8 mouse cellular contexts compared by ENCODE assay signal in the genomic region with DNA sequence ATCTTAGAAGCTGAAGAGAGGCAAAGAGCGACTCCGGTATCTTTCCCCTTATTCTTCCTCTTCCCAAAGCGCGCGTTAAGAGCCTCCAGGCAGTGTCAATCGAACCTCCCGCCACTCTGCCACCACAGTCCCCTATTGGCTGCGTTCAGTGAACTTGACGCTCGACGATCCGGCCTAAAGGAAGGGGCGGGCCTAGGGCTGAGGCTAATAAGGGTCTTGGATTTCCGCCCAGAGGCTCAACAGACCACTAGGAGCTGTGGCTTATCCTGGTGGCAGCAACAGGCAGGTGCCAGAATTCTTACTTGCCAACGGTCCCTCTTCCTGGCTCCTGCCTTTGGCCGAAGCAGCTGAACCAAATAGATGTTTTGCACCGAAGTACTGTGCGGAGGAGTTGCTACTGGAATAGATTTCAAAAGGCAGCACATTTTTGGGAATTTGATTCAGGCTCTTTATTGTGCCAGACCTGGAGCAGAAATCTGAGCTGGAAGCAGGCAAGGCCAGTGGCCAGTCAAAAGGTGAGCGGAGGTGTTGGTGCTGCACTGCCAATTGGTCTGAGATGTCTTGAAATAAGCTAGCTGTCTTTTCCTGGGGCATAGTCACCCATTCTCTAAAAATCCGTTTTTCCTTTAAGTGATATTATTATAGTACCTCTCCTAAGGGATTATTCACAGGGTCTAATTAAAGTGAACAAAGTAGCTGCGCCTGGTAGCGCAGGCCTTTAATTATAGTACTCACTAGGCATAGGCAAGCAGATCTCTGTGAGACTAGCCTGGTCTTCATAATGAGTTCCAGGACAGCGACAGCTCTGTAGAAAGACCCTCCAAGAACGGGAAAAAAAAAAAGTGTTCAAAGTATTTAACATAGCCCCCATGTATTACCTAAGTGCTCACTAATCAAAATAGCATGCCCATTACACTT. TPM values are rescaled to one million over a fixed set of nuclear protein-coding genes. Genes with fewer than 3 reads are reported as not detected.
DNase-seq lines count a peak whose midpoint lies in the region; ATAC-seq lines count a peak whose summit lies in the region.

Rad54l (minus strand) TSS at position 89 of the 918 bp plus-strand sequence.
Pomgnt1 (plus strand) TSS at position 239 of the 918 bp plus-strand sequence.

- ATAC-seq in hindbrain, embryonic 13.5 days (ENCODE audit: low FRiP score) = peak; percentile 98

- peaks cover 20% of the 10 kb centered on the region for H3K4me1 ChIP-seq in hindbrain, embryonic 13.5 days (replicated peaks)

- H3K27me3 ChIP-seq in hindbrain, embryonic 13.5 days = no peaks in the 10 kb centered on the region

- 7% methylated on average over 24 of the region's 24 CpGs for WGBS in hindbrain, embryonic 13.5 days

- peak within 1 kb of the TSS; percentile 74 for H3K9ac ChIP-seq in hindbrain, embryonic 13.5 days

- peak within 1 kb of the TSS; percentile 70 for H3K4me2 ChIP-seq in hindbrain, embryonic 13.5 days

- no peaks in the 10 kb centered on the region for H3K9me3 ChIP-seq in hindbrain, embryonic 13.5 days

- no peaks in the 10 kb centered on the region for H3K36me3 ChIP-seq in hindbrain, embryonic 13.5 days

- peak within 1 kb of the TSS; percentile 54 for H3K4me3 ChIP-seq in hindbrain, embryonic 13.5 days

- peak within 1 kb of the TSS; percentile 63 for H3K27ac ChIP-seq in hindbrain, embryonic 13.5 days

- DNase-seq in T-cell, adult 2 months (ENCODE audit: low spot score) = peak; percentile 66
- DNase-seq in cerebellum, postnatal 14 days = peak; percentile 87 to 89
- DNase-seq in frontal cortex, postnatal 14 days (ENCODE audit: low spot score in 2 of 2) = peak; percentile 57 to 70
- DNase-seq in layer of hippocampus, postnatal 36 days = peak; percentile 75 to 78
- DNase-seq in lung, postnatal 4 days = peak; percentile 88 to 91
- DNase-seq in retina, postnatal 1 day = peak; percentile 98
- peak; percentile 80 for DNase-seq in thymus, postnatal 4 days

RNA-seq across cellular contexts. Expression of gene Rad54l, which starts in this region (rescaled TPM):
- polyA plus RNA-seq in hindbrain, embryonic 13.5 days (2015; fragmentation: Nextera tagmentation; extraction: Ambion mirVana) = 11.4 and 12.1 TPM in 2 replicates
- 1 to 10 TPM in 1 of 2 experiments, under 1 TPM in 1; 0.73 to 1.0 TPM for total RNA-seq in layer of hippocampus, postnatal 36 days (2021)

RNA-seq across cellular contexts. Expression of gene Pomgnt1, which starts in this region (rescaled TPM):
- 62.6 and 63.7 TPM in 2 replicates for polyA plus RNA-seq in hindbrain, embryonic 13.5 days (2015; fragmentation: Nextera tagmentation; extraction: Ambion mirVana)
- total RNA-seq in layer of hippocampus, postnatal 36 days (2021) = 10 to 100 TPM; 62.4 to 63.5 TPM

Comparison
In these comparisons a context has a peak if more than half of its experiments do, and no peak if none do; other contexts are left out.
1. Peak in every context shown above with its lines: DNase-seq, ATAC-seq, H3K4me3 ChIP-seq and H3K27ac ChIP-seq.